Mouse (Mus musculus): ENCODE measurements around the gene Nptxr. TPM values are rescaled to one million over a fixed set of nuclear protein-coding genes. Genes with fewer than 3 reads are reported as not detected.

Gene Nptxr
- 100 to 1,000 TPM; 729 to 800 TPM for total RNA-seq (2021)

- DNase-seq, result no peak
These were observed at the start of gene Nptxr for GRCm38 (mm10) chr15:79804352-79805071. TSS of gene Nptxr (minus strand) at chr15:79804766.

- DNase-seq, result no peak
These were observed 45.6 kb upstream of the Nptxr start for GRCm38 (mm10) chr15:79850143-79850542.

- peak in 1 of 2 experiments; percentile 8 for DNase-seq
These were observed 42.5 kb upstream of the Nptxr start for GRCm38 (mm10) chr15:79847100-79847499.

- no peak for DNase-seq
These were observed 41.4 kb upstream of the Nptxr start for GRCm38 (mm10) chr15:79845986-79846385.

- DNase-seq, result no peak
These were observed 38.4 kb upstream of the Nptxr start for GRCm38 (mm10) chr15:79842985-79843384.

- DNase-seq, result no peak
These were observed 35.7 kb upstream of the Nptxr start for GRCm38 (mm10) chr15:79840281-79840680.

- peak in 1 of 2 experiments; percentile 5 for DNase-seq
These were observed 30.3 kb upstream of the Nptxr start for GRCm38 (mm10) chr15:79834881-79835260.

GRCm38 (mm10) chr15:79834130-79834880, 29.7 kb upstream of the Nptxr start, which contains the start of the genes Npcd and Cbx6:
TSS of gene Npcd (minus strand) at chr15:79834237.
TSS of gene Cbx6 (minus strand) at chr15:79834688.
- peak; percentile 99 for DNase-seq

GRCm38 (mm10) chr15:79833251-79834050, 28.9 kb upstream of the Nptxr start:
- DNase-seq, result peak; percentile 36 to 52

- DNase-seq, result peak in 1 of 2 experiments; percentile 73
These were observed 27.7 kb upstream of the Nptxr start for GRCm38 (mm10) chr15:79832064-79832900.

GRCm38 (mm10) chr15:79830388-79830787, 25.8 kb upstream of the Nptxr start:
- DNase-seq, result peak; percentile 70 to 71

- DNase-seq, result no peak
These were observed 24.9 kb upstream of the Nptxr start for GRCm38 (mm10) chr15:79829431-79829830.

- peak; percentile 40 to 41 for DNase-seq
These were observed 23.9 kb upstream of the Nptxr start for GRCm38 (mm10) chr15:79828366-79829035.

GRCm38 (mm10) chr15:79827778-79828210, 23.2 kb upstream of the Nptxr start:
- DNase-seq, result no peak

- no peak for DNase-seq
These were observed 22.7 kb upstream of the Nptxr start for GRCm38 (mm10) chr15:79827061-79827777.

- no peak for DNase-seq
These were observed 21.8 kb upstream of the Nptxr start for GRCm38 (mm10) chr15:79826221-79826935.

- DNase-seq, result peak in 1 of 2 experiments; percentile 25
These were observed 20.7 kb upstream of the Nptxr start for GRCm38 (mm10) chr15:79825146-79825825.

GRCm38 (mm10) chr15:79823588-79824280, 19.2 kb upstream of the Nptxr start:
- DNase-seq, result no peak

All from layer of hippocampus, postnatal 36 days (tissue).